Mouse (Mus musculus) lung, adult 2 months (tissue): Measurements from ENCODE around the gene Naif1. TPM values are rescaled to one million over a fixed set of nuclear protein-coding genes. Genes with fewer than 3 reads are reported as not detected.

Source experiments
- DNase-seq: peaks from one replicate; pipeline ENCODE4 v3.0.0; 2022
- H3K4me1 ChIP-seq: fragments of 200-500 bp; 2 replicates; pipeline ENCODE4 v1.6.1; 2011; ENCODE audit warnings: low read length; ENCODE audit not compliant: control insufficient read depth, insufficient read depth
- H3K4me3 ChIP-seq: fragments of 200-500 bp; replicated peaks from 2 replicates; pipeline ENCODE3; 2011; ENCODE audit warnings: low read depth, mild to moderate bottlenecking, control low read depth, low read length; ENCODE audit errors: extremely low read depth
- CTCF ChIP-seq: fragments of 200-500 bp; IDR thresholded peaks from 2 replicates; pipeline ENCODE4 v1.5.1; 2011; ENCODE audit warnings: mild to moderate bottlenecking, low read length, control low read depth; ENCODE audit not compliant: insufficient read depth
- POLR2A ChIP-seq: fragments of 200-500 bp; IDR thresholded peaks from 2 replicates; pipeline ENCODE4 v1.6.1; 2011; ENCODE audit warnings: low read depth, mild to moderate bottlenecking, control low read depth, low read length, borderline replicate concordance; ENCODE audit errors: extremely low read depth
- WGBS: fragments of 180-500 bp; shearing (Covaris S2); methylation state at CpG from one replicate; pipeline ENCODE4 v1.1.7; 2018; 5-methylcytosine and 5-hydroxymethylcytosine counted together
- polyA plus RNA-seq: library from polyadenylated mRNA; depleted of rRNA; stranded (reverse); fragments of >200 nt; gene quantifications from 2 replicates; pipeline ENCODE4 v1.2.3, GENCODE M21; 2012; rRNA removed

Naif1 gene
- polyA plus RNA-seq, 1 experiment, result 5.1 TPM

DNA sequence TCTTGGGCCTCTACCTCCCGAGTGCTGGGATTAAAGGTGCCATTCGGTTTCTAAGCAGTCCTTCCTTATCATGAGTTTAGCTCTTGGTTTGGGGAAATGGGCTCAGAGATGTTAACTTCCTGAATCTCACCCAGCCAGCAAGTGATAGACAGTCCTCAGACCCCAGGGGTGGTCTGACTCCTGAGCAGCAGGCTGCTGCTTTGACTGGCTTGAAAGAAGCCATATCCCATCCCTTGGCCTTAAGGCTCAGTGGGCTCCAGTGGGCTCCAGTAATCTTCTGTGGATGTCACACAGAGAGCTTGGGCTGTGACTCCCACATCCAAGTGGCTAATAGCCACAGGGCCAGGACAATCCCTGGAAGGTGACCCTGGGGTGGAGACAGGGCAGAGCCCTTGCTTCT, 44.3 kb downstream of the Naif1 start:
- H3K4me3 ChIP-seq, result no peak overlapping the region
- DNase-seq, result no peak
- H3K4me1 ChIP-seq, result peaks cover 11% of the 10 kb centered on the region
- 47% methylated on average over 2 of the region's 2 CpGs for WGBS
- no peak for TF ChIP-seq CTCF
- no peak for TF ChIP-seq POLR2A

DNA sequence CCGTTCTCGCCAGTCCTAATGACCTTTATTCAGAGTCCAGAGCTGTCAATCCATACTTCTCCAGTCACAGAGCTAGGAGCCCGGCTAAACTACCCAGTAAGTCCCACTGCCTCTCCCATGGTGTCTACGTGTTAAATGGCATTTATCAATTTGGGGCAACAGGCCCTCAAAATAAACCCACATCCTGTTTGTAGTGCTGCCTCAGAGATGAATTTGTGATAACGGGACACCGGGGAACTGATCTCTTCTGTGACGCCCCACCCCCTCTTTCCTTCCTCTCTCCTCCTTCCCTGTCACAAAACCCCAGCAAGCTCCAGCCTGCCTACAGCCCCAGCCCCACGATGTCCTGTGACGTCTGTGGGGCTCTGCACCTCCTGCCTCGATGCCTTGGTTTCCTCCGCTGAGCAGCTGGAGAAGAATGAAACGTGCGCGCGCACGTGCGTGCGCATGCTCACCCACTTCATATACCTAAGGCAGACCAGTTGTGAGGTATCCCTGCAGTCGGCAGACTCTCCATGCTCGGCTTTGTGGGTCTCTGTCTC, 45.0 kb downstream of the Naif1 start:
- no peak for TF ChIP-seq CTCF
- TF ChIP-seq POLR2A, result no peak
- WGBS, result 43% methylated on average over 20 of the region's 20 CpGs
- no peak for DNase-seq
- Histone ChIP-seq H3K4me1 (peaks cover 11% of the 10 kb centered on the region), H3K4me3 (peak overlapping the region; percentile 1)

DNA sequence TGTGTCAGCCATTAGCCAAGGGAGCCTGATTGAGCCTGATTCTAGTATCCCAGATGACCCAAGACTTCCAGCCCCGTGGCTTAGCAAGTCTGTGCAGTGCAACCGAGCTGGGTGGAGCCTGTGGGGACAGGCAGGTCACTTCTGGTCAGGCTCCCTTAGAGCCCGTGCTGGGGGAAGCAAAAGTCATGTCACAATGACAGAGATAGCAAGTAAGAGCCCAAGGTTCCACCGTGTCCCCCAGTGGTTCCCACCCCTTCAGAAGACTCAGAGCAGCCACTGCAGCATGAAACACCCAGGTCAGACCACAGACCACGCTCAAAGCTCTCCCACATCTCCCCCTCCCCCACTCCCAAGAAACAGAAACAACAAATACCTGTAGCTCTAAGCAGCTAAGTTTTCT, 45.9 kb downstream of the Naif1 start:
- DNase-seq, result no peak
- TF ChIP-seq POLR2A (no peak), CTCF (no peak)
- peaks cover 11% of the 10 kb centered on the region for H3K4me1 ChIP-seq
- 43% methylated on average over 5 of the region's 5 CpGs for WGBS
- no peak overlapping the region for H3K4me3 ChIP-seq

DNA sequence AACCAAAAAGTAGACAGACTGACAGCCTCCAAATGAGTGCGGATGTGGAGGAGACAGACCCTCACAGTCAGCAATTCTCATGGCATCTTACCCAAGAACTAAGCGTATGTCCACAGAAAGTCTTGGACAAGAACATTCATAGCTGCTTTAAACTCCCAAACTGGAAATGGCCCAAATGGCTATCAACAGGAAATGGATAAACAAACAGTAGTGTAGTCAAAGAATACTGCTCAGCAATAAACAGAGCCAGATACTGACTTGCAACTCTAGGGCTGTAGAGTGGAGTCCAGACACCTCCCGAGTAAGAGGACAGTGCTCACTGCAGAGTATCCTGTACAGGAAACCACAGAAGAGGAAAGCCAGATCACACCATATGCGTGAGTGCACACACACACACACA, 49.1 kb downstream of the Naif1 start:
- no peak for DNase-seq
- no peak for TF ChIP-seq CTCF
- no peak for TF ChIP-seq POLR2A
- 33% methylated on average over 4 of the region's 4 CpGs for WGBS
- H3K4me3 ChIP-seq, result no peak overlapping the region
- H3K4me1 ChIP-seq, result peaks cover 10% of the 10 kb centered on the region

DNA sequence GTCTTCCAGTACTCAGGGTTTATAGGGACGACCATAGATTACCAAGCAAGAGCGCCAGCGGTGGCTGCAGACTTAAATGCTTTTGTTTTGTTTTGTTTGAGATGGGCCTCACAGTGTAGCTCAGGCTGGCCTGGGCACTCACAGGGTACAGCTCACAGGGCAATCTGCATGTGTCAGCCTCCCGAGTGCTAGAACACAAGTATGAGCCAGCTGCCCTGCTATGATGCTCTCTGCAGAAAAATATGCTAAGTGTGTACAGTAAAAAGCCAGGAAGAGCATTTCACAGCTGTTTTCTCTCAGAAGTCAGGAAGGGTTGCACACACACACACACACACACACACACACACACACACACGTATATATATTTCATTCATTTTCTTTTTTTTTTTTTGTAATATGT, 50.2 kb downstream of the Naif1 start:
- Histone ChIP-seq H3K4me3 (no peak overlapping the region), H3K4me1 (peaks cover 4% of the 10 kb centered on the region; the same call in 1 of the 2 replicates)
- WGBS, result 83% methylated on average over 5 of the region's 5 CpGs
- no peak for DNase-seq
- TF ChIP-seq CTCF (no peak), POLR2A (no peak)

DNA sequence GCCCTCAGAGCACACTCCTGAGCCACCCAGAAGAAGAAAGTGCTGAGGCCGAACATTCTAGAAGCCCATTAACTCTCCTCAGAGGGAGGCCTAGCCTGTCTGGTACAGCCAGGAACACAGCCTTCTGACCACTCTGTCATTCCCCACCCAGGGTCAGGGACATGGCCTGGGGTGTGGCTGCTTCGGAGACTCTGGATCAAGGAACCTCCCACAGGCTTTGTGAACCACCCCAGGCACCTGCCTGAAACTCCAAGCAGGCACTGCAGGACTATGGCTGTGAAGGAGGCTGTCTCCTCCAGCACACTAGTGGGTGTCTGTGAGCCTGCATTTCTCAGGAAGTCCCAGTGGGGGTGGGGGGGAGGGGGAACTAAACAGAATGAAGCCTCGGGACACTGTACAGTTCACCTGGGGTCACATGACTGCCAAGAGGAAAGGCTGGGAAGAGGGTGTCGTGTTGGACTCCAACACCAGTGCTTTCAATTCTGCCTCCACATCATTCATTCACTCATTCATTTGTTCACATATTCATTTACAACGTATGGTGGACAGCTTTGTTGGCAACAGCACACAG, 51.6 kb downstream of the Naif1 start:
- Histone ChIP-seq H3K4me3 (no peak overlapping the region), H3K4me1 (peaks cover 4% of the 10 kb centered on the region)
- TF ChIP-seq CTCF (no peak), POLR2A (no peak)
- 56% methylated on average over 5 of the region's 5 CpGs for WGBS
- DNase-seq, result no peak

DNA sequence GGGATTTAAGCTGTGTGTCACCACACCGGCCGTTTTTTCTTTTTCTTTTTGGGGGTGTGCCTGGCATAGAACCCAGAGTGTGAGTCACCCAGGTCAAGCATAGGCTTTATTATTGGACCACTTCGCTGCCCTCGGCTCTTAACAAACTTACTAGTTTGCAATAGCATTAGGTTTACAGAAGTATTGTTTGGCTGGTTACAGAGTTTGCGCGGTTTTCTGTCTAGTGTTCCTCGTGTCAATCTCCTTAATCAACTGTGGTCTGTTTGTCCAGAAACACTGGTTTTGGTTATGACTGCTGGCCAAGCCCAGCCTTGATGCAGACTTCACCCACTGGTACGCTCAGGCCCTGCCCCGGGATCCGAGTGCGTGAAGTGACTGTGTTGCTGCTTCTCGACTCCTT, 52.6 kb downstream of the Naif1 start:
- no peak for TF ChIP-seq CTCF
- no peak for TF ChIP-seq POLR2A
- no peak overlapping the region for H3K4me3 ChIP-seq
- 70% methylated on average over 12 of the region's 12 CpGs for WGBS
- H3K4me1 ChIP-seq, result peaks cover 11% of the 10 kb centered on the region
- no peak for DNase-seq

DNA sequence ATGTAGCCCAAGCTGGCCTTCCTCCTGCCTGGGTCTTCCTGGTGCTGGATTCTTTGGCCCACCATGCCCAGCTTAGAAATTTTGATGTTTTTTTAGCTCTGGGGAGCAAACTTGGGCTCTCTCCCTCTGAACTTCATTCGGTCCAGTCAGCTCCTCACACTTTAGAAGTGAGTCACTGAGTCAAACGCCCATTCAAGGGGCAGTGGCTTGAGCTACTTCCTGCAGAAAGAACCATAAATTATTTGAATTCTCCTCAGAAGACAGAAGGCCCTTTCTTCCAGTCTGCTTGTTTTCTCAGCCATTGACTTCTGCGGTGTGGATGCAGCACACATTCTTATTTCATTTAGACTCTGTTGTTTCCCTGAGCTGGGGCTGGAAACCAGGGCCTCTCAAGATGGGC, 53.3 kb downstream of the Naif1 start:
- 35% methylated on average over 3 of the region's 3 CpGs for WGBS
- H3K4me1 ChIP-seq, result peaks cover 11% of the 10 kb centered on the region
- DNase-seq, result no peak
- TF ChIP-seq CTCF (no peak), POLR2A (no peak)
- H3K4me3 ChIP-seq, result no peak overlapping the region

DNA sequence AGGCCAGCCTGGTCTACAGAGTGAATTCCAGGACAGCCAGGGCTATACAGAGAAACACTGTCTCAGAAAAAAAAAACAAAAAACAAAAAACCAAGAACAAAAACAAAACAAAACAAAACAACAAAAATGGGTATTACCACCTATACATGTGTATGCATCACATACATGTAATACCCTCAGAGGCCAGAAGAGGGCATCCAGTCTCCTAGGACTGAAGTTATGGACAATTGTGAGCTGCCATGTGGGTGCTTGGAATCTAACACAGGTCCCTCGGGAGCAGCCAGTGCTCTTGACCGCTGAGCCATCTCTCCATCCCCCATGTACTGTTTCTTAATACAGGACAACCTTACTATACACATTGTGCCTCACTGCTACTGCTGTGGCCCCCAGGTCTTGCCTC, 55.3 kb downstream of the Naif1 start:
- H3K4me3 ChIP-seq, result no peak overlapping the region
- H3K4me1 ChIP-seq, result peaks cover 19% of the 10 kb centered on the region
- TF ChIP-seq CTCF (no peak), POLR2A (no peak)
- DNase-seq, result no peak
- 98% methylated on average over 2 of the region's 2 CpGs for WGBS

Other genes starting within 250 kb of the Naif1 start
- 17.9 and 21.8 TPM in 2 replicates for gene Pomt1, start 213.9 kb upstream of the Naif1 start, polyA plus RNA-seq
- 62.8 and 65.4 TPM in 2 replicates for gene Uck1, start 190.3 kb upstream of the Naif1 start, polyA plus RNA-seq
- gene Golga2, start 163.1 kb upstream of the Naif1 start, polyA plus RNA-seq, result 34.8 and 45.0 TPM in 2 replicates
- 110 and 135 TPM in 2 replicates for gene Swi5, start 162.4 kb upstream of the Naif1 start, polyA plus RNA-seq
- 237 and 245 TPM in 2 replicates for gene Ciz1, start 98.1 kb upstream of the Naif1 start, polyA plus RNA-seq
- 44.0 and 60.3 TPM in 2 replicates for gene Dnm1, start 97.1 kb upstream of the Naif1 start, polyA plus RNA-seq
- 170 and 173 TPM in 2 replicates for gene 1110008P14Rik, start 68.5 kb upstream of the Naif1 start, polyA plus RNA-seq
- 193 and 242 TPM in 2 replicates for gene Lcn2, start 62.2 kb upstream of the Naif1 start, polyA plus RNA-seq
- 14.7 and 23.8 TPM in 2 replicates for gene Ptges2, start 54.6 kb upstream of the Naif1 start, polyA plus RNA-seq
- gene Slc25a25, start 988 bp downstream of the Naif1 start, polyA plus RNA-seq, result 19.9 and 21.9 TPM in 2 replicates
- gene Fam102a, start 84.9 kb downstream of the Naif1 start, polyA plus RNA-seq, result 23.7 and 24.0 TPM in 2 replicates
- 116 and 118 TPM in 2 replicates for gene Dpm2, start 120.4 kb downstream of the Naif1 start, polyA plus RNA-seq
- 0.12 and 0.55 TPM in 2 replicates for gene Pip5kl1, start 124.3 kb downstream of the Naif1 start, polyA plus RNA-seq
- gene 9430097D07Rik, start 125.2 kb downstream of the Naif1 start, polyA plus RNA-seq, result not detected in 2 replicates
- gene St6galnac4, start 136.6 kb downstream of the Naif1 start, polyA plus RNA-seq, result 39.5 and 40.4 TPM in 2 replicates
- gene St6galnac6, start 149.3 kb downstream of the Naif1 start, polyA plus RNA-seq, result 59.0 and 59.8 TPM in 2 replicates
- gene Ak1, start 171.3 kb downstream of the Naif1 start, polyA plus RNA-seq, result 27.6 and 65.9 TPM in 2 replicates
- gene Eng, start 196.1 kb downstream of the Naif1 start, polyA plus RNA-seq, result 713 and 858 TPM in 2 replicates